Mouse (Mus musculus) embryonic facial prominence, embryonic 15.5 days (tissue): Measurements from ENCODE around the gene Gm867. TPM values are rescaled to one million over a fixed set of nuclear protein-coding genes. Genes with fewer than 3 reads are reported as not detected.

Source experiments
- ATAC-seq: fragments of 200-750 bp; cut with Nextera tagmentation; 2 replicates; pipeline ENCODE4 v1.8.0; 2017; ENCODE audit warnings: low read depth, moderate TSS enrichment; ENCODE audit not compliant: insufficient number of reproducible peaks, low FRiP score, low TSS enrichment
- H3K27ac ChIP-seq: fragments of 300-500 bp; sonication (generic); replicated peaks from 2 replicates; pipeline ENCODE4 v1.5.1; 2015; ENCODE audit warnings: mild to moderate bottlenecking, inconsistent platforms
- H3K27me3 ChIP-seq: fragments of 300-500 bp; sonication (generic); 2 replicates; pipeline ENCODE4 v1.6.1; 2015; ENCODE audit warnings: inconsistent platforms
- H3K36me3 ChIP-seq: fragments of 300-500 bp; sonication (generic); 2 replicates; pipeline ENCODE4 v1.6.1; 2015; ENCODE audit warnings: mild to moderate bottlenecking, inconsistent platforms
- H3K4me1 ChIP-seq: fragments of 300-500 bp; sonication (generic); 2 replicates; pipeline ENCODE4 v1.6.1; 2015; ENCODE audit warnings: inconsistent platforms
- H3K4me2 ChIP-seq: fragments of 300-500 bp; sonication (generic); replicated peaks from 2 replicates; pipeline ENCODE4 v1.6.1; 2015; ENCODE audit warnings: mild to moderate bottlenecking, inconsistent platforms
- H3K4me3 ChIP-seq: fragments of 300-500 bp; sonication (generic); replicated peaks from 2 replicates; pipeline ENCODE4 v1.5.1; 2015; ENCODE audit warnings: mild to moderate bottlenecking, inconsistent platforms
- H3K9ac ChIP-seq: fragments of 300-500 bp; sonication (generic); 2 replicates; pipeline ENCODE4 v1.6.1; 2015; ENCODE audit warnings: inconsistent platforms
- H3K9me3 ChIP-seq: fragments of 300-500 bp; sonication (generic); replicated peaks from 2 replicates; pipeline ENCODE4 v1.6.1; 2016; ENCODE audit warnings: inconsistent platforms
- WGBS: fragments of 180-500 bp; shearing (Covaris S2); methylation state at CpG from one replicate; pipeline ENCODE4 v1.1.7; 2015; 5-methylcytosine and 5-hydroxymethylcytosine counted together
- polyA plus RNA-seq: library from polyadenylated mRNA; unstranded; fragments of >200 nt; fragmentation: Nextera tagmentation; extraction: Ambion mirVana; gene quantifications from 2 replicates; pipeline ENCODE4 v1.2.1, GENCODE M21; 2015

The Gm867 gene
- polyA plus RNA-seq, 1 experiment from 2014 or later = 0.89 TPM

GRCm38 (mm10) chr10:75934991-75935390 lies 5.5 kb downstream of the Gm867 start:
- ATAC-seq = no peak
- H3K27ac ChIP-seq = no peak overlapping the region
- 64% methylated on average over 1 of the region's 1 CpGs for WGBS
- H3K9ac ChIP-seq = no peak overlapping the region
- H3K4me2 ChIP-seq = peak overlapping the region; percentile 88; the same call in 1 of the 2 replicates
- no peaks in the 10 kb centered on the region for H3K9me3 ChIP-seq
- no peaks in the 10 kb centered on the region for H3K36me3 ChIP-seq
- H3K27me3 ChIP-seq = peaks cover 23% of the 10 kb centered on the region
- no peak overlapping the region for H3K4me3 ChIP-seq
- H3K4me1 ChIP-seq = peaks cover 41% of the 10 kb centered on the region

DNA sequence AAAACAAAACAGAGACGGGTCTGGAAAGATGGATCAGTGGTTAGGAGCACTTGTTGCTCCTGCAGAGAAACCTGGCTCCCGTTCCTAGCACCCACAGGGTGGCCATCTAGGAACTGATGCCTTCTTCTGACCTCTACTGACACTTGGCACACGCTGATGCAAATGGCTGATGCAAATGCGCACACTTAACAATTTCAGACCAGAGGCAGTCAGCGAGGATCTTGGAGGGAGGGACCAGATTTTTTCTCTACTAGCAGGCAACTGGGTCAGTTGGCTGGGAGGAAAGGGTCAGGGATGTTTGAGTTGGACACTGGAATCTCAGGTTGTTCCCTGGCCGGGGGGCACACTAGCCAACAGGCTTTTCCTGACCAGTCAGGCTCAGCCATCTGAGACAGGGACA lies 7.6 kb downstream of the Gm867 start, which contains the start of gene Chchd10:
Gene Chchd10, plus strand, starts transcription at position 240 of the 400 bp plus-strand sequence.
- Histone ChIP-seq H3K27ac (peak within 1 kb of the TSS; percentile 85), H3K4me3 (peak within 1 kb of the TSS; percentile 66), H3K9ac (peak within 1 kb of the TSS; percentile 60), H3K4me2 (peak within 1 kb of the TSS; percentile 95), H3K9me3 (no peaks in the 10 kb centered on the region), H3K27me3 (peaks cover 23% of the 10 kb centered on the region), H3K36me3 (peaks cover 5% of the 10 kb centered on the region; the same call in 1 of the 2 replicates), H3K4me1 (peaks cover 45% of the 10 kb centered on the region)
- 33% methylated on average over 6 of the region's 6 CpGs for WGBS
- no peak for ATAC-seq

- WGBS = under 1% methylated on average over 44 of the region's 44 CpGs
Measured at GRCm38 (mm10) chr10:75932081-75932678, 8.3 kb downstream of the Gm867 start.

GRCm38 (mm10) chr10:75931311-75931710 lies 9.2 kb downstream of the Gm867 start:
- peaks cover 18% of the 10 kb centered on the region for H3K36me3 ChIP-seq
- no peak overlapping the region; the same call in 1 of the 2 replicates for H3K9ac ChIP-seq
- H3K4me1 ChIP-seq = peaks cover 44% of the 10 kb centered on the region
- H3K27me3 ChIP-seq = peaks cover 12% of the 10 kb centered on the region
- H3K4me2 ChIP-seq = peak overlapping the region; percentile 95
- peak overlapping the region; percentile 66 for H3K4me3 ChIP-seq
- H3K27ac ChIP-seq = 0 out of 2 replicates have a peak overlapping the region, but pooled peaks have one; percentile 85
- WGBS = 13% methylated on average over 7 of the region's 7 CpGs
- no peak for ATAC-seq
- no peaks in the 10 kb centered on the region for H3K9me3 ChIP-seq

More at GRCm38 (mm10) chr10:75932081-75932678, 8.3 kb downstream of the Gm867 start:
- peak overlapping the region; percentile 95 for H3K4me2 ChIP-seq
- peak; percentile 74 for ATAC-seq
- H3K27ac ChIP-seq = peak overlapping the region; percentile 85
- no peaks in the 10 kb centered on the region for H3K9me3 ChIP-seq
- peak overlapping the region; percentile 60 for H3K9ac ChIP-seq
- H3K4me1 ChIP-seq = peaks cover 45% of the 10 kb centered on the region
- peak overlapping the region; percentile 66 for H3K4me3 ChIP-seq
- peaks cover 21% of the 10 kb centered on the region for H3K27me3 ChIP-seq
- H3K36me3 ChIP-seq = peaks cover 9% of the 10 kb centered on the region

GRCm38 (mm10) chr10:75930304-75930703 lies 10.2 kb downstream of the Gm867 start:
- Histone ChIP-seq H3K4me2 (peak overlapping the region; percentile 95), H3K36me3 (peaks cover 28% of the 10 kb centered on the region), H3K9me3 (no peaks in the 10 kb centered on the region), H3K9ac (no peak overlapping the region), H3K27ac (no peak overlapping the region), H3K4me3 (peak overlapping the region; percentile 66), H3K27me3 (peaks cover 2% of the 10 kb centered on the region; the same call in 1 of the 2 replicates), H3K4me1 (peaks cover 34% of the 10 kb centered on the region)
- ATAC-seq = no peak
- 5% methylated on average over 6 of the region's 6 CpGs for WGBS

GRCm38 (mm10) chr10:75926396-75926795 lies 14.1 kb downstream of the Gm867 start:
- no peaks in the 10 kb centered on the region for H3K9me3 ChIP-seq
- ATAC-seq = no peak
- H3K27me3 ChIP-seq = no peaks in the 10 kb centered on the region
- H3K4me1 ChIP-seq = peaks cover 34% of the 10 kb centered on the region
- H3K4me2 ChIP-seq = no peak overlapping the region
- H3K27ac ChIP-seq = no peak overlapping the region
- peaks cover 45% of the 10 kb centered on the region for H3K36me3 ChIP-seq
- no peak overlapping the region for H3K4me3 ChIP-seq
- no peak overlapping the region for H3K9ac ChIP-seq
- WGBS = 59% methylated on average over 13 of the region's 13 CpGs

DNA sequence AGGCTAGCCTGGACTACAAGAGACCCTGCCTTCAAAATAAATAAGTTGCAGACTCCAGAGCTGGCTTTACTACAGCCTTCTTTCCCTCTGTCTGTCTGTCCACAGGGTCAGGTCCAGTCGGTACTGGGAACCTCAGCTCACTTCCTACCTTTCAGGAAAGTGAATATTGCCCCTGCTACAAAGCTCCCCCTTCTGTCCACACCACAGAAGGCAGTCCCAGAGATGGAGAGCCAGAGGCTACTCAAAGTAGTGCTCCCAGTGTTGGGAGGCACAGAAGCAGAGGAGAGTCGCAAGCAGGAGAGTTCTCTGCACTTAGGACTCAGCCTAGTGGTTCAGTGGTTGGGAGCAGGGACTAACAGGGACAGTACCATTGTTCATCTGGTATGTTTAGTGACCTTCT lies 16.1 kb downstream of the Gm867 start:
- no peak for ATAC-seq
- Histone ChIP-seq H3K36me3 (peaks cover 45% of the 10 kb centered on the region), H3K4me2 (no peak overlapping the region), H3K27ac (no peak overlapping the region), H3K9me3 (no peaks in the 10 kb centered on the region), H3K4me1 (peaks cover 25% of the 10 kb centered on the region), H3K4me3 (no peak overlapping the region), H3K9ac (no peak overlapping the region), H3K27me3 (no peaks in the 10 kb centered on the region)
- WGBS = 62% methylated on average over 2 of the region's 2 CpGs

GRCm38 (mm10) chr10:75921726-75922560 lies 18.5 kb downstream of the Gm867 start:
- Histone ChIP-seq H3K4me2 (peak overlapping the region; percentile 76), H3K9me3 (no peaks in the 10 kb centered on the region), H3K36me3 (peaks cover 34% of the 10 kb centered on the region), H3K4me3 (peak overlapping the region; percentile 78), H3K9ac (peak overlapping the region; percentile 88), H3K4me1 (peaks cover 46% of the 10 kb centered on the region), H3K27me3 (no peaks in the 10 kb centered on the region), H3K27ac (peak overlapping the region; percentile 96)
- peak; percentile 27 for ATAC-seq
- 3% methylated on average over 22 of the region's 22 CpGs for WGBS

GRCm38 (mm10) chr10:75921026-75921725 lies 19.3 kb downstream of the Gm867 start, which contains the start of gene Smarcb1:
TSS of gene Smarcb1 (minus strand) at chr10:75921617.
- peaks cover 54% of the 10 kb centered on the region for H3K4me1 ChIP-seq
- H3K4me2 ChIP-seq = peak within 1 kb of the TSS; percentile 76
- under 1% methylated on average over 76 of the region's 76 CpGs for WGBS
- H3K9ac ChIP-seq = peak within 1 kb of the TSS; percentile 88
- H3K27ac ChIP-seq = peak within 1 kb of the TSS; percentile 96
- peak within 1 kb of the TSS; percentile 78 for H3K4me3 ChIP-seq
- H3K27me3 ChIP-seq = no peaks in the 10 kb centered on the region
- no peaks in the 10 kb centered on the region for H3K9me3 ChIP-seq
- peak; percentile 89 for ATAC-seq
- peaks cover 34% of the 10 kb centered on the region for H3K36me3 ChIP-seq

DNA sequence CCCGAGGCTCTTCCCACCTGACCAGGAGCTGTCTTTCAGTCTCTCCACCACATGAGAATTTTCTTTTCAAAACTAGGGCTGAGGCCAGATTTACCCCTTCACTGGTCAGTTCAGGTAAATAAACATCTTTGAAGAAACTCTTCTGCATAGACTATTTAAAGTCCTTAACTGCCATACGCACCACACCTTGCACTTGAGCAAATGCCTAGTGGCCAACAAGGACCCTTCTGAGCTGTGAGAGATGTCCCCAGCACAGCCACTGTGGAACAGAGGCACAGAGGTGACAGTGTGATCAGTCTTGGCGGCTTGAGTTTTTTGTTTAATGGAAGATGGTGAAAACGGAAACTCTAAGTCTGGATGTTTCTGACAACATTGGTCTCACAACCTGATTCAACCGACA lies 21.4 kb downstream of the Gm867 start:
- 84% methylated on average over 5 of the region's 5 CpGs for WGBS
- no peak overlapping the region for H3K27ac ChIP-seq
- peaks cover 28% of the 10 kb centered on the region for H3K36me3 ChIP-seq
- no peak overlapping the region for H3K4me2 ChIP-seq
- H3K9ac ChIP-seq = no peak overlapping the region
- no peak overlapping the region for H3K4me3 ChIP-seq
- H3K4me1 ChIP-seq = peaks cover 61% of the 10 kb centered on the region
- no peaks in the 10 kb centered on the region for H3K27me3 ChIP-seq
- ATAC-seq = no peak
- no peaks in the 10 kb centered on the region for H3K9me3 ChIP-seq

DNA sequence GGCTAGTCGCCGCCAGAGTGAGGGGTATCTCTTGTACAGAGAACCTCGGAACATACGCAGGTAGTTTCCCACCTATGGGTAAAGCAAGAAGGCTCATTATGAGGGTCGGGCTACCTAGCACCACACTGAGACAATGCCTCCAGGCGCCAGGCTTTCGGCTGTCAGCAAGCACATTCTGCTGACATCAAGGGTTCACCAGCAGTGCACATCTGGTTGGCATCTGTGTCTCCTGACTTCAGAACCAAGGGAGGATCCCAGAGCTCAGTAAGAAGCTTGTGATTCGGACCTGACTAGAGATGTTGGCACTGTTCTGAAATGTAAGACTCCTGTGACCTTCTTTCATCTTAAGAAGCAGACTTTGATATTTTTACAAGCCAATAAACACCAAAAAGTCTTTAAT lies 23.6 kb downstream of the Gm867 start:
- Histone ChIP-seq H3K4me2 (no peak overlapping the region), H3K27ac (peak overlapping the region; percentile 25; the same call in 1 of the 2 replicates), H3K36me3 (peaks cover 40% of the 10 kb centered on the region), H3K4me1 (peaks cover 55% of the 10 kb centered on the region), H3K9me3 (no peaks in the 10 kb centered on the region), H3K27me3 (no peaks in the 10 kb centered on the region), H3K4me3 (no peak overlapping the region), H3K9ac (no peak overlapping the region)
- 36% methylated on average over 8 of the region's 8 CpGs for WGBS
- no peak for ATAC-seq
